Mouse (Mus musculus) granulocyte monocyte progenitor cell, adult 5-6 weeks (primary cell): Measurements from ENCODE around the gene Sacs. TPM values are rescaled to one million over a fixed set of nuclear protein-coding genes. Genes with fewer than 3 reads are reported as not detected.
"Not testable (repeated sequence)": the region's sequence is repeated elsewhere in the genome, so short reads cannot be mapped to it uniquely, and the experiment has no call there.

Experiments
- ATAC-seq: replicated peaks from 2 replicates; pipeline ENCODE4 v1.8.0; 2016; ENCODE audit warnings: mild to moderate bottlenecking, moderate TSS enrichment, inconsistent platforms; ENCODE audit not compliant: poor library complexity, severe bottlenecking
- total RNA-seq, 2 experiments: library from RNA; stranded (forward) in 1 of 2; stranded (reverse) in 1 of 2; fragments of 200-712, 200-1000 nt in 1 of 2; fragments of >200 nt in 1 of 2; fragmentation: Nextera tagmentation in 1 of 2; gene quantifications; 2 replicates each; pipeline ENCODE4 v1.2.3; 2014 to 2017

Gene Sacs
- total RNA-seq, 2 experiments from 2014 or later: 10.2 to 16.8 TPM

GRCm38 (mm10) chr14:61155687-61156086 lies 17.4 kb downstream of the Sacs start:
- ATAC-seq: no peak

GRCm38 (mm10) chr14:61157426-61157825 lies 19.2 kb downstream of the Sacs start:
- ATAC-seq: not testable (repeated sequence)

GRCm38 (mm10) chr14:61160920-61161319 lies 22.7 kb downstream of the Sacs start:
- peak; percentile 40 for ATAC-seq

- no peak for ATAC-seq
These were observed 23.4 kb downstream of the Sacs start for GRCm38 (mm10) chr14:61161367-61162334.

- ATAC-seq: no peak
These were observed 26.2 kb downstream of the Sacs start for GRCm38 (mm10) chr14:61164461-61164860.

GRCm38 (mm10) chr14:61165929-61166328 lies 27.7 kb downstream of the Sacs start:
- no peak for ATAC-seq

- 0 out of 2 replicates have a peak, but pooled peaks have one; percentile 12 for ATAC-seq
These were observed 33.2 kb downstream of the Sacs start for GRCm38 (mm10) chr14:61171261-61171970.

- peak; percentile 93 for ATAC-seq
These were observed 34.4 kb downstream of the Sacs start for GRCm38 (mm10) chr14:61172548-61173158.

GRCm38 (mm10) chr14:61173229-61173628 lies 35.0 kb downstream of the Sacs start:
- peak; percentile 49 for ATAC-seq

- no peak for ATAC-seq
These were observed 53.6 kb downstream of the Sacs start for GRCm38 (mm10) chr14:61191904-61192303.

- no peak for ATAC-seq
These were observed 54.1 kb downstream of the Sacs start for GRCm38 (mm10) chr14:61192326-61192725.

GRCm38 (mm10) chr14:61194416-61194815 lies 56.2 kb downstream of the Sacs start:
- no peak for ATAC-seq

GRCm38 (mm10) chr14:61210111-61210510 lies 71.9 kb downstream of the Sacs start:
- no peak for ATAC-seq

- no peak for ATAC-seq
These were observed 73.5 kb downstream of the Sacs start for GRCm38 (mm10) chr14:61211754-61212153.

GRCm38 (mm10) chr14:61221166-61221565 lies 82.9 kb downstream of the Sacs start:
- no peak for ATAC-seq

- ATAC-seq: no peak
These were observed 84.2 kb downstream of the Sacs start for GRCm38 (mm10) chr14:61222506-61222905.

GRCm38 (mm10) chr14:61223740-61224139 lies 85.5 kb downstream of the Sacs start:
- no peak for ATAC-seq

GRCm38 (mm10) chr14:61224387-61225077 lies 86.3 kb downstream of the Sacs start:
- no peak for ATAC-seq

GRCm38 (mm10) chr14:61226151-61226550 lies 87.9 kb downstream of the Sacs start:
- ATAC-seq: no peak

GRCm38 (mm10) chr14:61229763-61230162 lies 91.5 kb downstream of the Sacs start:
- no peak for ATAC-seq
